Mouse (Mus musculus) hindbrain, postnatal 0 days (tissue): ENCODE results near the gene Parm1. TPM values are rescaled to one million over a fixed set of nuclear protein-coding genes. Genes with fewer than 3 reads are reported as not detected.

Source experiments
- ATAC-seq: fragments of 200-750 bp; cut with Nextera tagmentation; 2 replicates; pipeline ENCODE4 v1.8.0; 2017; ENCODE audit warnings: mild to moderate bottlenecking, moderate TSS enrichment, moderate library complexity
- DNase-seq: peaks from one replicate; pipeline ENCODE4 v3.0.0-alpha.2; 2015; ENCODE audit warnings: low spot score
- H3K27ac ChIP-seq: fragments of 300-500 bp; sonication (generic); 2 replicates; pipeline ENCODE4 v1.5.1; 2014; ENCODE audit warnings: mild to moderate bottlenecking
- H3K27me3 ChIP-seq: fragments of 300-500 bp; sonication (generic); 2 replicates; pipeline ENCODE4 v1.6.1; 2014; ENCODE audit warnings: low read length, mixed read lengths; ENCODE audit not compliant: insufficient read depth
- H3K36me3 ChIP-seq: fragments of 300-500 bp; sonication (generic); 2 replicates; pipeline ENCODE4 v1.6.1; 2014; ENCODE audit warnings: low read length, mixed read lengths; ENCODE audit not compliant: insufficient read depth
- H3K4me1 ChIP-seq: fragments of 300-500 bp; sonication (generic); 2 replicates; pipeline ENCODE4 v1.6.1; 2014; ENCODE audit warnings: antibody characterized with exemption, low read length, mixed read lengths; ENCODE audit not compliant: insufficient read depth
- H3K4me2 ChIP-seq: fragments of 300-500 bp; sonication (generic); 2 replicates; pipeline ENCODE4 v1.6.1; 2014; ENCODE audit warnings: low read depth, mild to moderate bottlenecking, low read length, moderate library complexity, mixed read lengths
- H3K4me3 ChIP-seq: fragments of 300-500 bp; sonication (generic); 2 replicates; pipeline ENCODE4 v1.5.1; 2014; ENCODE audit warnings: low read length
- H3K9ac ChIP-seq: fragments of 300-500 bp; sonication (generic); replicated peaks from 2 replicates; pipeline ENCODE4 v1.6.1; 2014; ENCODE audit warnings: mild to moderate bottlenecking, low read length, moderate library complexity, mixed read lengths
- H3K9me3 ChIP-seq: fragments of 300-500 bp; sonication (generic); 2 replicates; pipeline ENCODE4 v1.6.1; 2016; ENCODE audit warnings: low read length, mixed read lengths
- CTCF ChIP-seq: IDR thresholded peaks from 2 replicates; pipeline ENCODE4 v1.5.1; 2016; ENCODE audit warnings: antibody characterized with exemption, control low read depth, low read depth
- WGBS: fragments of 180-500 bp; shearing (Covaris S2); extraction: QIAGEN DNeasy Blood & Tissue Kit; methylation state at CpG from one replicate; pipeline ENCODE4 v1.1.7; 2014; 5-methylcytosine and 5-hydroxymethylcytosine counted together
- polyA plus RNA-seq: library from polyadenylated mRNA; unstranded; fragments of >200 nt; fragmentation: Nextera tagmentation; extraction: Ambion mirVana; gene quantifications from 2 replicates; pipeline ENCODE4 v1.2.1, GENCODE M21; 2015
- total RNA-seq: library from RNA; depleted of rRNA; stranded (reverse); fragments of >200 nt; gene quantifications from 2 replicates; pipeline ENCODE4 v1.2.3, GENCODE M21; 2014; rRNA removed

The Parm1 gene
- total and polyA plus RNA-seq, 2 experiments from 2014 or later: 8.4 to 9.6 TPM

GRCm38 (mm10) chr5:91669235-91669634 lies 151.8 kb downstream of the Parm1 start:
- Histone ChIP-seq H3K4me3 (no peak overlapping the region), H3K36me3 (no peaks in the 10 kb centered on the region), H3K9me3 (no peaks in the 10 kb centered on the region), H3K9ac (no peak overlapping the region), H3K4me1 (no peaks in the 10 kb centered on the region), H3K27me3 (no peaks in the 10 kb centered on the region), H3K27ac (no peak overlapping the region), H3K4me2 (no peak overlapping the region)
- DNase-seq (no peak), ATAC-seq (no peak)
- TF ChIP-seq CTCF: no peak
- 78% methylated on average over 4 of the region's 4 CpGs for WGBS

Other genes with a start within 250 kb of the Parm1 start
- gene Btc, start 114.6 kb upstream of the Parm1 start, total RNA-seq: 0.14 and 0.58 TPM in 2 replicates
- 0.15 and 0.19 TPM in 2 replicates for gene Btc, start 114.6 kb upstream of the Parm1 start, polyA plus RNA-seq